Mouse (Mus musculus): ENCODE measurements around the gene Gm13078. TPM values are rescaled to one million over a fixed set of nuclear protein-coding genes. Genes with fewer than 3 reads are reported as not detected.

The Gm13078 gene
- polyA plus RNA-seq (2014; fragmentation: Illumina TruSeq; extraction: RNeasy Lipid Tissue Mini Kit (QIAGEN cat#74804); ENCODE audit: low read depth, low replicate concordance) = not detected

DNA sequence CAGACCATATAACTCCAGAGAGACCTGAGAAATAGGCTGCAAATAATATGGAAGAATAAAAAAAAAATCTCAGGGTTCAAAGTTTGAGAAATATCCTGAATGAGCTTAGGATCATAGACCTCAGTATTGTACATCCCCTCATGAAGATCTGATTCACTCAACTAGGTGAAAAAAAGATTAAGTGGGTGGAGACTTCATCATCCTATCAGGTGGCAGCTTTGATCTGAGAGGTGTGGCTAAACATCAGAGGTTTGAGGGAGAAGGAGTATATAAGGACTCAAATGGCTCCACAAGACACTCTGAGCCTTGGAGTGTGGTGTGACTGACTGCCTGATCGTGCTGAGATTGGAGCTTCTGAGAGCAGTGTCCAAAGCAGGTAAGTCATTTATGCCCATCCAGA lies at the start of gene Gm13078:
TSS of gene Gm13078 (plus strand) at position 301 of the 400 bp plus-strand sequence.

GRCm38 (mm10) chr4:143702611-143703010 lies 16.6 kb upstream of the Gm13078 start, which contains the start of gene Gm13089:
TSS of gene Gm13089 (minus strand) at chr4:143702711.

Other genes starting within 250 kb of the Gm13078 start
- not detected for gene Gm13043, start 208.1 kb upstream of the Gm13078 start, polyA plus RNA-seq (2014; fragmentation: Illumina TruSeq; extraction: RNeasy Lipid Tissue Mini Kit (QIAGEN cat#74804); ENCODE audit: low read depth, low replicate concordance)
- gene Gm13040, start 183.5 kb upstream of the Gm13078 start, polyA plus RNA-seq (2014; fragmentation: Illumina TruSeq; extraction: RNeasy Lipid Tissue Mini Kit (QIAGEN cat#74804); ENCODE audit: low read depth, low replicate concordance) = not detected
- gene BC080695, start 167.8 kb upstream of the Gm13078 start, polyA plus RNA-seq (2014; fragmentation: Illumina TruSeq; extraction: RNeasy Lipid Tissue Mini Kit (QIAGEN cat#74804); ENCODE audit: low read depth, low replicate concordance) = not detected
- gene Gm13057, start 167.7 kb upstream of the Gm13078 start, polyA plus RNA-seq (2014; fragmentation: Illumina TruSeq; extraction: RNeasy Lipid Tissue Mini Kit (QIAGEN cat#74804); ENCODE audit: low read depth, low replicate concordance) = not detected
- gene Gm13083, start 104.5 kb upstream of the Gm13078 start, polyA plus RNA-seq (2014; fragmentation: Illumina TruSeq; extraction: RNeasy Lipid Tissue Mini Kit (QIAGEN cat#74804); ENCODE audit: low read depth, low replicate concordance) = not detected
- gene Gm13088, start 62.2 kb upstream of the Gm13078 start, polyA plus RNA-seq (2014; fragmentation: Illumina TruSeq; extraction: RNeasy Lipid Tissue Mini Kit (QIAGEN cat#74804); ENCODE audit: low read depth, low replicate concordance) = not detected
- not detected for gene Gm13089, start 16.7 kb upstream of the Gm13078 start, polyA plus RNA-seq (2014; fragmentation: Illumina TruSeq; extraction: RNeasy Lipid Tissue Mini Kit (QIAGEN cat#74804); ENCODE audit: low read depth, low replicate concordance)
- gene Gm13023, start 69.9 kb downstream of the Gm13078 start, polyA plus RNA-seq (2014; fragmentation: Illumina TruSeq; extraction: RNeasy Lipid Tissue Mini Kit (QIAGEN cat#74804); ENCODE audit: low read depth, low replicate concordance) = not detected
- not detected for gene Gm13084, start 96.6 kb downstream of the Gm13078 start, polyA plus RNA-seq (2014; fragmentation: Illumina TruSeq; extraction: RNeasy Lipid Tissue Mini Kit (QIAGEN cat#74804); ENCODE audit: low read depth, low replicate concordance)
- not detected for gene Gm13103, start 127.0 kb downstream of the Gm13078 start, polyA plus RNA-seq (2014; fragmentation: Illumina TruSeq; extraction: RNeasy Lipid Tissue Mini Kit (QIAGEN cat#74804); ENCODE audit: low read depth, low replicate concordance)
- gene Pramef6, start 180.9 kb downstream of the Gm13078 start, polyA plus RNA-seq (2014; fragmentation: Illumina TruSeq; extraction: RNeasy Lipid Tissue Mini Kit (QIAGEN cat#74804); ENCODE audit: low read depth, low replicate concordance) = not detected
- gene Pramef25, start 231.6 kb downstream of the Gm13078 start, polyA plus RNA-seq (2014; fragmentation: Illumina TruSeq; extraction: RNeasy Lipid Tissue Mini Kit (QIAGEN cat#74804); ENCODE audit: low read depth, low replicate concordance) = not detected
- gene Gm13101, start 247.5 kb downstream of the Gm13078 start, polyA plus RNA-seq (2014; fragmentation: Illumina TruSeq; extraction: RNeasy Lipid Tissue Mini Kit (QIAGEN cat#74804); ENCODE audit: low read depth, low replicate concordance) = not detected